Mouse (Mus musculus) midbrain, embryonic 12.5 days (tissue): ENCODE results near the gene Hspa1l. TPM values are rescaled to one million over a fixed set of nuclear protein-coding genes. Genes with fewer than 3 reads are reported as not detected.
A peak's percentile ranks its signal among the peaks of the same experiment; 100 is the strongest.
"Not testable (repeated sequence)": the region's sequence is repeated elsewhere in the genome, so short reads cannot be mapped to it uniquely, and the experiment has no call there.

Experiments
- ATAC-seq: fragments of 200-750 bp; cut with Nextera tagmentation; 2 replicates; pipeline ENCODE4 v1.8.0; 2017; ENCODE audit warnings: low read depth, moderate TSS enrichment, moderate library complexity; ENCODE audit not compliant: low FRiP score
- H3K27ac ChIP-seq: fragments of 300-500 bp; sonication (generic); replicated peaks from 2 replicates; pipeline ENCODE4 v1.5.1; 2016; ENCODE audit warnings: mild to moderate bottlenecking
- H3K27me3 ChIP-seq: fragments of 300-500 bp; sonication (generic); 2 replicates; pipeline ENCODE4 v1.6.1; 2016; ENCODE audit warnings: mild to moderate bottlenecking
- H3K36me3 ChIP-seq: fragments of 300-500 bp; sonication (generic); 2 replicates; pipeline ENCODE4 v1.6.1; 2016
- H3K4me1 ChIP-seq: fragments of 300-500 bp; sonication (generic); 2 replicates; pipeline ENCODE4 v1.6.1; 2016
- H3K4me2 ChIP-seq: fragments of 300-500 bp; sonication (generic); replicated peaks from 2 replicates; pipeline ENCODE4 v1.6.1; 2016; ENCODE audit warnings: mild to moderate bottlenecking, moderate library complexity
- H3K4me3 ChIP-seq: fragments of 300-500 bp; sonication (generic); 2 replicates; pipeline ENCODE4 v1.5.1; 2016; ENCODE audit warnings: mild to moderate bottlenecking
- H3K9ac ChIP-seq: fragments of 300-500 bp; sonication (generic); replicated peaks from 2 replicates; pipeline ENCODE4 v1.6.1; 2016; ENCODE audit warnings: mild to moderate bottlenecking, moderate library complexity
- H3K9me3 ChIP-seq: fragments of 300-500 bp; sonication (generic); 2 replicates; pipeline ENCODE4 v1.6.1; 2016; ENCODE audit warnings: mild to moderate bottlenecking
- WGBS: fragments of 180-500 bp; shearing (Covaris S2); methylation state at CpG from one replicate; pipeline ENCODE4 v1.1.7; 2016; 5-methylcytosine and 5-hydroxymethylcytosine counted together
- polyA plus RNA-seq: library from polyadenylated mRNA; unstranded; fragments of >200 nt; fragmentation: Nextera tagmentation; extraction: Ambion mirVana; gene quantifications from 2 replicates; pipeline ENCODE4 v1.2.1, GENCODE M21; 2016

The Hspa1l gene
- polyA plus RNA-seq, 1 experiment from 2014 or later, result 1.1 TPM

DNA sequence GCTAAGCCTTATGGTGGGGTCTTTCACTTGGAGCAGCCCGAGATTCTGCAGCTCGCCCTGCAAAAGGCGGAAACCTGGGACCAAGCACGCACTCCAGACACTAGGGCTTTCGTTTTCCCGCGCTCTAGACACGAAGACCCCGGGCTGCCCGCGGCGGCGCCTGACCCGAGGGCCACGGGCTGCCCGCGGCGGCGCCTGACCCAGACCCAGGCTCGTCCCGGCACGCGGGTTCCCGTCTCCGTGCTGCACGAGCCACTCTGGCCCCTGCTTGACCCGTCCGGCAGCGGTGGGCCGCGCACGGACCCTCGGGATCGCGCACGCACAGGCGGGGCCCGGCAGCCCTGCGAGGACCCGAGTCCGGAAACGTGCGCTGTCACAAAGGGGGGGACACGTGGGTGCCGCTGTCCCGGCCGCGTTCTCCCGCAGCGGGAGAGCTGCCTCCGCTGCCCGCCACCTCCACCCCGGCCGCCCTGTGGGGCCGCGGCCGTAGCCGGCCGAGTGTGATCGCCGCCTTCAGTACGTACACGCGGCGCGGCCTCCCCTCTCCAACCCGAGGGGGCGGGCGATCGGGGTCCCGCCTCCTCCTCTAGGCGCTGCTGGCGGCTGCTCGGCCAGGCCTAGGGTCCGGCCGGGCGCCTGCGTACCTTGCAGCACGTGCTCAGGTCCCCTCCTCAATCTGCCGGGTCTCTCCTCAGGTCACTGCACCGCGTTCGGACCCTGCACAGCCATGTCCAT, 28.4 kb downstream of the Hspa1l start, which contains the start of gene Vars:
Gene Vars (plus strand): TSS at position 271 of the 735 bp plus-strand sequence.
- Histone ChIP-seq H3K9me3 (no peaks in the 10 kb centered on the region), H3K4me2 (peak within 1 kb of the TSS; percentile 100), H3K27me3 (no peaks in the 10 kb centered on the region), H3K9ac (peak within 1 kb of the TSS; percentile 93), H3K4me1 (peaks cover 47% of the 10 kb centered on the region), H3K36me3 (peaks cover 32% of the 10 kb centered on the region), H3K27ac (peak within 1 kb of the TSS; percentile 97), H3K4me3 (peak within 1 kb of the TSS; percentile 92)
- WGBS, result under 1% methylated on average over 83 of the region's 83 CpGs
- peak; percentile 91 for ATAC-seq

DNA sequence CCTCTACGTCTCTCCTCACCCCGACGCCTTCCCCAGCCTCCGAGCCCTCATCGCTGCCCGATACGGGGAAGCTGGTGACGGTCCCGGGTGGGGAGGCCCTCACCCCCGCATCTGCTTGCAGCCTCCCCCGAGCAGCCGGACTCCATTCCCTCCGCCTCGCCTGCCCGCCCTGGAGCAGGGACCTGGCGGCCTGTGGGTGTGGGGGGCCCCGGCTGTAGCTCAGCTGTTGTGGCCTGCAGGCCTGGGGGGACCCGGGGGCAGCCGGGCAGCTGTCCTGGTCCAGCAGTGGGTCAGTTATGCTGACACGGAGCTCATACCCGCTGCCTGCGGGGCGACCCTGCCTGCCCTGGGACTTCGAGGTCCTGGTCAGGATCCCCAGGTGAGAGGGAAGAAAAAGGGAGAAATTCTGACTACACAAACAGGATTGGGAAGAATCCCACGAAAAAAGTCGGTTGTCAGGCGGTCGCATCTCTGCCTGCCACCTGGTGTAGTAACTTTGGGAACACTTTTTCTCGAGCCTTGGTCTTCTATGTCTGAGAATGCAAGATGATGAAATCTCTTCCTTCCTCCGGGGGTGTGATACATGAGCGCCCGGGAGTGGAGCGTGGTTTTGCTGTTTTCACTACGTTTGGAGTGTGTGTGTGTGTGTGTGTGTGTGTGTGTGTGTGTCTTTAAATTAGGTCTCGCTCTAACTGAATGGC, 29.1 kb downstream of the Hspa1l start:
- no peak; the same call in 1 of the 2 replicates for ATAC-seq
- H3K9me3 ChIP-seq, result no peaks in the 10 kb centered on the region
- WGBS, result under 1% methylated on average over 35 of the region's 35 CpGs
- peaks cover 33% of the 10 kb centered on the region for H3K36me3 ChIP-seq
- H3K27ac ChIP-seq, result peak overlapping the region; percentile 97
- H3K4me2 ChIP-seq, result peak overlapping the region; percentile 100
- H3K27me3 ChIP-seq, result no peaks in the 10 kb centered on the region
- peak overlapping the region; percentile 93 for H3K9ac ChIP-seq
- peak overlapping the region; percentile 92 for H3K4me3 ChIP-seq
- H3K4me1 ChIP-seq, result peaks cover 45% of the 10 kb centered on the region

DNA sequence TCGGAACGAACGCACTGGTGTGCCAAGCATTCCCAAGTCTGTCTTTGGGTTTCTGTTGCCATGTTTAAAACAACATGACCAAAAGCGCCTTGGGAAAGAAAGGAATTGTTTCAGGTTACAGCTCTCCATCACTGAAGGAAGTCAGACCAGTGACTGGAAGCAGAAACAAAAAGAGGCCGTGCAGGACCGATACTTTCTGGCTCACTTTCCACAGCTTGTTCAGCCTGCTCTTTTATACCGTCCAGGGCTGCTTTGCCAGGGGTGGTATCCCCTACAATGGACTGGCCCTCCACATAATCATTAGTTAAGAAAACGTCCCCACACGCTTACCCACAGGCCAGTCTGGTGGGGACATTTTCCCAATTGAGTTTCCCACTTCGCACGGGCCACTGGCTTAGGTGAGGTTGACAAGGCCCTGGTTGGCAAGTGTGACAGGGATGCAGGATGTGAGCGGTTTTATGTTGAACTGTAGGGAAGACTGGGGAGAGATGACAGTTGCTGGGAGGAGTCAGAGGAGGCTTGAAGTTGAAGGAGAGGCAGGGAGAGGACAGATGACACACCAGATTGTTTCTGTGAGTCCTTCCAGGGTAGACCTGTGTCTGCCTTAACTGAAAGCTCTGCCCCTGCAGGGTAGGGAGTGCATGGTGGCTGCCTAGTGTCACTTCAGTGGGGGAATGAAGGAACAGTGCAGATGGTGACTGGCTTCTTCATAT, 29.8 kb downstream of the Hspa1l start:
- H3K36me3 ChIP-seq, result peaks cover 40% of the 10 kb centered on the region
- peaks cover 41% of the 10 kb centered on the region for H3K4me1 ChIP-seq
- peak overlapping the region; percentile 92 for H3K4me3 ChIP-seq
- H3K27ac ChIP-seq, result peak overlapping the region; percentile 97
- no peaks in the 10 kb centered on the region for H3K27me3 ChIP-seq
- no peak for ATAC-seq
- 11% methylated on average over 12 of the region's 12 CpGs for WGBS
- H3K9me3 ChIP-seq, result no peaks in the 10 kb centered on the region
- peak overlapping the region; percentile 93 for H3K9ac ChIP-seq
- H3K4me2 ChIP-seq, result peak overlapping the region; percentile 100

DNA sequence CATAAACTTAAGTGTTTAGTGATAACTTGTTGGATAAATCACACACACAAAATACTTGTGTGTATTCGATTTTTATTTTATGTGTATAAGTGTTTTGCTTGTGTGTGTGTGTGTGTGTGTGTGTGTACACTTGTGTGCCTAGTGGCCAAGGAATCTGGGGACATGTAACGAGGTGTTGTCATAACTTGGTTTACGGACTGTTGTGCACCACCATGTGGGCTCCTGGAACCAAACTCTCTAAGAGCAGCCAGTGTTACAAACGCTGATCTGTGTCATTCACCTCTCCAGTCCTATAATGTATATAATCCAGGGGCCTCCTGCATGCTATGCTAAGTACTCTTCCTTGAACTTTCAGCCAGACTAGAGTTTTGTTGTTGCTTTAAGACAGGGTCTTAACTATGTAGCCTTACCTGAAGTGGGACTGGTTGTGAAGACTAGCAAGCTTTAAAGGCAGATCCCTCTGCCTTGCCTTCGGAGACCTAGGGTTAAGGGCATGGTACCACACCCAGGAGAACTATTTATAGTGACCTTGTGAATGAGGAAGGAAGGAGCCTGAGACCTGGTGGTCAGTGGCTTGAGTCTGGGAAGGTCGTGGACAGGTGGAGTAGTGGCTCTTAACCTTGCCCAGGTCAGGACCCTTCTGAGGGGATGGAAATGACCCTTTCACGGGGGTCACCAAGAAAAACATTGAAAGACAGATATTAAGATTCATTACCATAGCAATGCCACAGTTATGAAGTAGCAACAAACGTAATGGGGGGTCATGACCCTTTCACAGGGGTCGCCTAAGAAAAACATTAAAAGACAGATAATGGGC, 30.7 kb downstream of the Hspa1l start:
- H3K9me3 ChIP-seq, result no peaks in the 10 kb centered on the region
- H3K4me2 ChIP-seq, result peak overlapping the region; percentile 100
- H3K36me3 ChIP-seq, result peaks cover 49% of the 10 kb centered on the region
- peak overlapping the region; percentile 93 for H3K9ac ChIP-seq
- H3K4me3 ChIP-seq, result 0 out of 2 replicates have a peak overlapping the region, but pooled peaks have one; percentile 10
- peaks cover 41% of the 10 kb centered on the region for H3K4me1 ChIP-seq
- no peaks in the 10 kb centered on the region for H3K27me3 ChIP-seq
- H3K27ac ChIP-seq, result no peak overlapping the region
- WGBS, result 83% methylated on average over 9 of the region's 9 CpGs
- no peak for ATAC-seq

DNA sequence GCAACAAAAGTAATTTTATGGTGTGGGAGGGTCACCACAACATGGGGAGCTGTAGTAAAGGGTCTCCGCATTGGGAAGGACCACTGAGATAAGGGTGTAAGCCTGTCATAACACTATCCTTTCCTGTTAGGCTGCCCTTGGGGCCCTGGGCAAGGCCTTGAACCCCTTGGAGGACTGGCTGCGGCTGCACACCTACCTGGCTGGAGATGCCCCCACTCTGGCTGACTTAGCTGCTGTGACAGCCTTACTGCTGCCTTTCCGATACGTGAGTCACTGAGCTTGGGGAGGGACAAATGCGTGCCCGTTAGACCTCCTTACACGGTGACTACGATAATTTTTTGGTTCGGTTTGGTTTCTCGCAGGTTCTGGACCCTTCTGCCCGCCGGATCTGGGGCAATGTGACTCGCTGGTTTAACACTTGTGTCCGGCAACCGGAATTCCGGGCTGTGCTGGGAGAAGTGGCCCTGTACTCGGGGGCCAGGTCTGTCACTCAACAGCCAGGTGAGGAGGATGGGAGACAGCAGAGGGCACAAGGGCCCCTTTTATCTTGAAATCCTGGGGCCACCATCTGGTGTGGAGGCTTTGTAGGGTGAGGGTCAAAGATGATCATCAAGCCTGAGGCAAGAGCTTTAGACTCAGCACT, 31.7 kb downstream of the Hspa1l start:
- WGBS, result 95% methylated on average over 17 of the region's 17 CpGs
- H3K36me3 ChIP-seq, result peaks cover 51% of the 10 kb centered on the region

DNA sequence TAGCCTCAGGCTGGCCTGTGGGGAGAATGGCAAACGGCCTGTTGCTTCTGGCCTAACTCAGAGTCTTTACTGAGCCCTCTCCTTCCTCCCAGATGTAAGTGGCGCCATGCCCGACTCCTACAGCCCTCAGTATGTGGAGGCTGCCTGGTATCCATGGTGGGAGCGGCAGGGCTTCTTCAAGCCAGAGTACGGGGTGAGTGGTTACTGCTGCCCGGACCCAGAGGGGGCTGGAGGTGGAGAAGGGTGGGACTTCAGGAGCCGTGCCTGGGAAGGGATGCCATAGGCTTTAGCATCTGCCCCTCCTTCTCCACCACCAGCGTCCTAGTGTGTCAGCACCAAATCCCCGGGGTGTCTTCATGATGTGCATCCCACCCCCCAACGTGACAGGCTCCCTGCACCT, 32.7 kb downstream of the Hspa1l start:
- H3K4me2 ChIP-seq, result no peak overlapping the region
- H3K27me3 ChIP-seq, result no peaks in the 10 kb centered on the region
- no peak for ATAC-seq
- WGBS, result 95% methylated on average over 10 of the region's 10 CpGs
- peaks cover 23% of the 10 kb centered on the region for H3K4me1 ChIP-seq
- no peak overlapping the region for H3K9ac ChIP-seq
- no peaks in the 10 kb centered on the region for H3K9me3 ChIP-seq
- H3K4me3 ChIP-seq, result no peak overlapping the region
- no peak overlapping the region for H3K27ac ChIP-seq
- H3K36me3 ChIP-seq, result peaks cover 60% of the 10 kb centered on the region

More for the DNA sequence above, 31.7 kb downstream of the Hspa1l start:
- Histone ChIP-seq H3K4me2 (no peak overlapping the region), H3K27me3 (no peaks in the 10 kb centered on the region), H3K9me3 (no peaks in the 10 kb centered on the region), H3K27ac (no peak overlapping the region), H3K4me3 (no peak overlapping the region), H3K4me1 (peaks cover 32% of the 10 kb centered on the region), H3K9ac (no peak overlapping the region)
- ATAC-seq, result no peak

DNA sequence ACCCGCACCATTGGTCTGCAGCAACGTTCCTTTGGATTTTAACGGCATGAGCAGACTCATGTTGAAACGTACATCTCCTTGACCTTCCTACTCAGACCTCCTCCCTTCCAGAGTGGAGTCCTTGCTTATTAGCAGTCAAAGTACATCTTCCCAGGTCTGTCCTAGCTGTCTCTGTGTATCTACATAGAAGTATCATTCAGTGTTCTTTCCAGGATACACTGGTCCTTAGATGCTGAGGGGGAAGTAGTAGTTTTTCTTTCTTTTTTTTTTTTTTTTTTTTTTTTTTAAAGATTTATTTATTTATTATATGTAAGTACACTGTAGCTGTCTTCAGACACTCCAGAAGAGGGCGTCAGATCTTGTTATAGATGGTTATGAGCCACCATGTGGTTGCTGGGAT, 33.4 kb downstream of the Hspa1l start:
- H3K4me3 ChIP-seq, H3K9ac ChIP-seq, H3K4me2 ChIP-seq, H3K27me3 ChIP-seq, H3K9me3 ChIP-seq, H3K27ac ChIP-seq, ATAC-seq: not testable (repeated sequence)
- Histone ChIP-seq H3K4me1 (peaks cover 22% of the 10 kb centered on the region), H3K36me3 (peaks cover 68% of the 10 kb centered on the region)
- WGBS, result 98% methylated on average over 4 of the region's 5 CpGs

DNA sequence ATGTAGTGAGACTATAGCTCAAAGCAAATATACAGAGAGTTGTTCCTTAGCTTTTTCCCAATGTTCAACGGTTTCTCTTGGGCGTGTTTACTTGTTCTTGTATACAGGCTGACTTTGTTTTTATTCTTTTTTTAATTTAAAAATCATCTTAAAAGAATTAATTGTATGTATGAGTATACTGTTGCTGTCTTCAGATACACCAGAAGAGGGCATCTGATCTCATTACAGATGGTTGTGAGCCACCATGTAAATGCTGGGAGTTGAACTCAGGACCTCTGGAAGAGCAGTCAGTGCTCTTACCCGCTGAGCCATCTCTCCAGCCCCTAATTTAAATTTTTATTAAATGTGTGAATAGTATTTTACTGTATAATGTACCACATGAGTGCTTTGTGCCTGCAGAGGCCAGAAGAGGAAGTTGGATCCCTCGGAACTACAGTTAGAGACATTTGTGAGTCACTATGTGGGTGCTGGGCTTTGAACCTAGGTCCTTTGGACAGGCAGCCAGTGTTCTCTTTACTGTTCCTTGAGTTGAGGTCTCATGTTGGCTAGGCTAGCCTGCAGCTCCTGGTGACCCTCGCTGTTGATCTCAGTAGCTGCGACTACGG, 35.0 kb downstream of the Hspa1l start:
- H3K36me3 ChIP-seq, result peaks cover 83% of the 10 kb centered on the region
- peaks cover 12% of the 10 kb centered on the region for H3K4me1 ChIP-seq
- H3K9me3 ChIP-seq, result no peaks in the 10 kb centered on the region
- H3K27ac ChIP-seq, result no peak overlapping the region
- H3K4me2 ChIP-seq, result no peak overlapping the region
- no peak overlapping the region for H3K4me3 ChIP-seq
- 96% methylated on average over 7 of the region's 7 CpGs for WGBS
- H3K27me3 ChIP-seq, result no peaks in the 10 kb centered on the region
- ATAC-seq, result no peak
- H3K9ac ChIP-seq, result no peak overlapping the region

DNA sequence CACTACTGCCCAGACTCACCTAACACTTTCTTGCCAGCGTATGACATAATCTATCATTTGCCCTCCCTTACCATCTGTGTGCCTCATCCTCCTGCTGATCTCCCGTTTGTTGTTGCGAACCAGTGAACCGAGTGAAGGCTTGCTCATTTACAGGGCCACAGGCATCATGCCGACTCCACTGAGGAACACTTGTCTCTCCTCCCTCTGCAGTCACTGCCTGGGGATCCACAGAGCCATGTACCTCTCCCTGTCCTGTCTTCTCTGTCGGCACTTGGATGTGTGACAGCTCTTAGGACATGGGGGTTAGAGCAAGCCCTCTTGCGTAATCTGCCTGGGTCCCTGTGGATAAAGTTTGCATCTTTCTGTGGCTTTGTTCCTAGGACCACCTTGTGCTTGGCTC, 37.1 kb downstream of the Hspa1l start:
- Histone ChIP-seq H3K9me3 (no peaks in the 10 kb centered on the region), H3K4me1 (no peaks in the 10 kb centered on the region), H3K27ac (no peak overlapping the region), H3K27me3 (no peaks in the 10 kb centered on the region), H3K4me2 (no peak overlapping the region), H3K4me3 (no peak overlapping the region), H3K36me3 (peaks cover 98% of the 10 kb centered on the region), H3K9ac (no peak overlapping the region)
- 89% methylated on average over 7 of the region's 7 CpGs for WGBS
- ATAC-seq, result no peak

DNA sequence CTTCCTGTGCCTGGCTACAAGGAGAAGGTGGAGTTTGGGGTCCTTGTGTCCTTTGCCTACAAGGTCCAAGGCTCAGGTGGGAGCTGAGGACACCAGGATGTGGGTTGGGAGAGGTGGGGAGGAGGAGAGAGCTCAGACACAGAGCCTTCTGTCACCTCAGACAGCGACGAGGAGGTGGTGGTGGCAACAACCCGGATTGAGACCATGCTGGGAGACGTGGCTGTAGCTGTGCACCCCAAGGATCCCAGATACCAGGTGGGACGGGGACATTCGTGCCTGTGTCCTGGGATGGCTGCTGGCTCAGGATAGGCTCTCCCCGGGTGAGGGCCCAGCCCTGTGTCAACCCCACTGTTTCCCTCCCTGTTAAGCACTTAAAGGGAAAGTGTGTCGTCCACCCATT, 38.9 kb downstream of the Hspa1l start:
- no peaks in the 10 kb centered on the region for H3K27me3 ChIP-seq
- 96% methylated on average over 8 of the region's 8 CpGs for WGBS
- H3K36me3 ChIP-seq, result peaks cover 100% of the 10 kb centered on the region
- no peak overlapping the region for H3K4me3 ChIP-seq
- H3K4me1 ChIP-seq, result no peaks in the 10 kb centered on the region
- no peak overlapping the region for H3K27ac ChIP-seq
- H3K9me3 ChIP-seq, result no peaks in the 10 kb centered on the region
- no peak overlapping the region for H3K9ac ChIP-seq
- ATAC-seq, result no peak
- H3K4me2 ChIP-seq, result no peak overlapping the region

DNA sequence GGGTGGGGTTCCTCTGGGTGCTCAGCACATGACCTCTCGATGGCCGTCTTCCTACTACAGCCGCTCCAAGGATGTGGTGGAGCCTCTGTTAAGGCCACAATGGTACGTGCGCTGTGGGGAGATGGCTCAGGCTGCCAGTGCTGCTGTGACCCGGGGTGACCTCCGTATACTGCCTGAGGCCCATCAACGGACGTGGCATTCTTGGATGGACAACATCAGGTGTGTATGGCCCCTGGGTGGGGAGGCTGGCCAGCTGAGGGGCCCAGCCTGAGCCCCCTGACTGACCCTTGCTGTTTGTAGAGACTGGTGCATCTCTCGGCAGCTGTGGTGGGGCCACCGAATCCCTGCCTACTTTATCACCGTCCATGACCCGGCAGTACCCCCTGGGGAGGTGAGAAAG, 39.9 kb downstream of the Hspa1l start:
- Histone ChIP-seq H3K36me3 (peaks cover 99% of the 10 kb centered on the region), H3K27me3 (no peaks in the 10 kb centered on the region), H3K9me3 (no peaks in the 10 kb centered on the region), H3K27ac (no peak overlapping the region), H3K4me2 (no peak overlapping the region), H3K4me1 (no peaks in the 10 kb centered on the region), H3K9ac (no peak overlapping the region), H3K4me3 (no peak overlapping the region)
- ATAC-seq, result no peak
- 93% methylated on average over 13 of the region's 13 CpGs for WGBS
